Mouse (Mus musculus) urinary bladder, postnatal 25 days (tissue): Measurements from ENCODE around the gene Gm14440.
"Not testable (repeated sequence)": the region's sequence is repeated elsewhere in the genome, so short reads cannot be mapped to it uniquely, and the experiment has no call there.

Experiments
- DNase-seq: peaks from one replicate; pipeline ENCODE4 v3.0.0; 2022; ENCODE audit warnings: low spot score

Gene Gm14440

GRCm38 (mm10) chr2:175274825-175275224 lies at the start of gene Gm14440:
Gene Gm14440 (plus strand): TSS chr2:175275125.
- DNase-seq, result not testable (repeated sequence)
